Mouse (Mus musculus) urinary bladder, adult 2 months (tissue): ENCODE results near the gene Ints13. TPM values are rescaled to one million over a fixed set of nuclear protein-coding genes. Genes with fewer than 3 reads are reported as not detected.

Source experiments
- DNase-seq: peaks from one replicate; pipeline ENCODE4 v3.0.0; 2022; ENCODE audit warnings: low spot score
- polyA plus RNA-seq: library from polyadenylated mRNA; depleted of rRNA; stranded (reverse); fragments of >200 nt; gene quantifications from 2 replicates; pipeline ENCODE4 v1.2.3, GENCODE M21; 2012

Ints13 gene
- polyA plus RNA-seq, 1 experiment, result 54.4 TPM

DNA sequence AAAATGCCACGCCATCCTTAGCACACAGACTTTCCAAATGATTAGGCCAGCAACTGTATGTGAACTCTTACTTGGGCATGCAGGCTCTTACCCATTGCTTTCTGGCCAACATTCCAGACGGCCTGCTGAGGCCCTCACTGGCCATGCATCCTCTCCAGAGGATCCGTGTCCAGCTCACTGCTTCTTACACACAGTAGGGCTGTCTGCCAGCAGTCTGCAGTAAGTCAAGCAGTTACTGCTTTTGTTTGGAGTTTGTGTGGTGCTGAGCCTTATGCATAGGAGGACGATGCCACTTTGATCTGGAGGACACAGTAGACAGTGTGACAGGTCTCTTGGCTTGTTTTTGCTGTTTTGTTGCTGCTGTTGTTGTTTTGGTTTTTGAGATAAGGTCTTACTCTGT lies 39.0 kb downstream of the Ints13 start:
- DNase-seq, result no peak

- no peak for DNase-seq
Observed at GRCm38 (mm10) chr6:146538071-146538470, 39.6 kb downstream of the Ints13 start.

GRCm38 (mm10) chr6:146537111-146537510 lies 40.5 kb downstream of the Ints13 start:
- no peak for DNase-seq

GRCm38 (mm10) chr6:146535501-146535900 lies 42.1 kb downstream of the Ints13 start:
- no peak for DNase-seq

DNA sequence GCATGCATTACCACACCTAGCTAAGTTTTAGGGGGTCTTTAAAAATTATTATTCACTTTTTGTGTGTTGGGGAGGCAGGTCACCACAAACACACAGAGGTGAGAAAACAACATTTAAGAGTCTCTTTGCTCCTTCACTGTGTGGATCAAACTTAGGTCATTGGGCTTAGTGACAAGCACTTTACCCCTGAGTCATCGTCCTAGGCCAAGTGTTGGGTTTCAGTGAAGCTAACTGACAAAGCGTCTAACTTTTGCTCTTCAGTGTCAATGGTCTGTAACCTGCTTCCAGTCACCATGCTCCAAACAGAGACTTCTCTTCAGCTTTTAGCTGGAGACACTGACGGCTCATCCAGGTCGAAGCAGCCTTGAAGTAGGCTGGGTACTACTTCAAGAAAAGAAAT lies 44.5 kb downstream of the Ints13 start:
- no peak for DNase-seq

DNA sequence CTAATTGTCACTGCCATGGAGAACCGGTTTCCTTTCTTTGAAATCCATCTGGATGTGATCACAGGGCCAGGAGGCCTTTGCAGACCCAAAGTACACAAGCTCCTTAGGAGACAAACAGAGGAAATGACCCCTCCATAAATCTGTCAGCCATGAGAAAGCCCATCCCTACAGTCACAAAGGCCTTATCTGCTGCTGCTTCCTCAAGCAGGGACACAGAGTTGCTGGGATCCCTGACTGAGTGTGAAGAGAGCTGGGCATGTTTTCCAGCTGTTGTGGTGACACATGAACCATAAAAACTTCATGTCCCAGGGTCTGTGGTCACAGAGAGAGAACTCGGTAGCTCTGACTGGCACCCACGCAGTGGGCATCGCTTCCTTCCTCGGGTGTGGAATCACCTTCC lies 46.9 kb downstream of the Ints13 start:
- DNase-seq, result no peak

- no peak for DNase-seq
Observed at GRCm38 (mm10) chr6:146530363-146530762, 47.3 kb downstream of the Ints13 start.

DNA sequence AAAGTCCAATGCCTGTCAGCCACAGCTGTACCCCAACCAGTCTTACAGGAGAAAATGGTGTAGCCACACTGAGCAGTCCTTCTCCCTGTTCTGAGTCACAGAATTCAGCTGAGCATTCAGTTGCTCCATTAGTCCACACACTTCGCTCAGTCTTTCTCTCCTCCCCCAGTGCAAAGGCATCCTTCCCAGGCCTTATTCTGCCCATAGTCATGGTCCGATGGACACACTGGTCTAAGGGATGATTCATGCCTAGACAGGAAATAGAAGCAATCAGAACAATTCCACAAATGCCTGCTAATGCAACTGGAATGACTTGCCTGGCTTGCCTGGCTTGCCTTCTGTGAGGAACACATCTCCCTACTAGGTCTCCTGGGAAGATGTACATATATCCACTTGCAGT lies 50.1 kb downstream of the Ints13 start:
- no peak for DNase-seq

DNA sequence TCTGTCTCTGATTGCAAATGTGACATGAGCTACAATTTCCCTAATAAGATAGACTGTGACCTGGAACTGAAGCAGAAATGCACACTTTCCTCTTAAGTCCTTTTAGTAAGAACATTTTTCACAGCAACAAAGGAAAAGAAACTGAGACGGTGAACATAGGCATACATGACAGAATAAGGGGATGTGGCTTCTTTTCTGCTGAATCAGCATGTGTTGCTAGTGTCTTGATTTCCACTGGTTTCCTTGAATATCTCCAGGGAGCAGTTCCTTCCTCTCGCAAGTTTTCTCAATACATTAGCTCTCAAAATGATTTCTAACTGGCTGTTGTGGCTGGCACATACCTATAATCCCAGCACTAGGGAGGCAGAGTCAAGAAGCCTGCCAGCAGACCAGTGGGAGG lies 52.1 kb downstream of the Ints13 start:
- DNase-seq, result no peak

DNA sequence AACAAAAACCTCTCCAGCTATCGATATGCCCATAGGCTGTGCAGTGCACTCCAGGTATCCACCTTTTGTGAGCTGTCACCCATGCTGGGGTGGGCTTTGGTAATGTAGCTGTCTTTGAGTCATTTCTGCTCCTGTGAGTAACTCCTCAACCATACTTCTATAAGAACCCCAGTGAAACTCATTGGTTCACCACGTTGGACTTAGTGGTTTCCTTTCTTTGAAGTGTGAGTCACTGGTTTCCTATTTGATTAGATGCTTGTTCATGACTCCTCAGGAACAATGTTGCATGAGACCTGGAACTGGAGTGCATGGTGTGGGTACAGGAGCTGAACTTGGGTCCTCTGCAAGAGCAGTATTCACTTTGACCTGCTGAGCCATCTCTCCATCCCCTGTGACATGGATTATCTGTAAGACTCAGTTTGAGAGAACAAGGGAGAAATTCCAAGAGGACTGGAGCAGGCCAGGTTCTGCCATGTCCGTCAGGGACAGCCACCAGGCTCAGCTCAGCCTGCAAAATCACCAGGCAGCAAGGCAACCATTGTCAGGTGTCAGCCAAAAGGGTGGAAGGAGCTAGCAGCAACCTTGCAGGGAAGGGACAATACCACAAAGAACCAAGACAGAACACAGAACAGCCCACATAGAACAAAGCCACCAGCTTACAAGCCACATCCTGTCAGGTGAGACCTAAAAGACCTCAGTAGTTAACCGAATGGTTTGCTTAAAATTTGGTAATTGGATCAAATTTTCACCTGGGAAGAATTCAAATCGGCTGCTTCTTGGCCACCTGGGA lies 56.0 kb downstream of the Ints13 start:
- no peak for DNase-seq

DNA sequence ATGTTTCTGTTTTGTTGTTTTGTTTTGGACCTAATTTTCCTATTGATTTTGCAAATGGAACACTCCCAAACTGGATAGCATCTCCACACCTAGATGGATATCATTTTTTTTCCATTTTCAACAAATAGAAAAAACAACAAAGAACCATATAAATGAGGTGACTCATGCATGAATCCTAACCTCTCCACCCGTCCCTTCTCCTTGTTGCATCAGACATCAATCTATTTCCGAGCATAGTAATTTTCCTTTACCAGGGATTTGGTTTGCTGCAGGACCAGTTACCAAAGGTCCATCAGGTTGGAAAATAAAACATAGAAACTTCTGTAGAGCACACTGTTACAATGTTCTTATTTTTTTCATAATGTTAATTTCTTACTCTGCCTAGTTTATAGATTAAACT lies 58.6 kb downstream of the Ints13 start:
- DNase-seq, result no peak

DNA sequence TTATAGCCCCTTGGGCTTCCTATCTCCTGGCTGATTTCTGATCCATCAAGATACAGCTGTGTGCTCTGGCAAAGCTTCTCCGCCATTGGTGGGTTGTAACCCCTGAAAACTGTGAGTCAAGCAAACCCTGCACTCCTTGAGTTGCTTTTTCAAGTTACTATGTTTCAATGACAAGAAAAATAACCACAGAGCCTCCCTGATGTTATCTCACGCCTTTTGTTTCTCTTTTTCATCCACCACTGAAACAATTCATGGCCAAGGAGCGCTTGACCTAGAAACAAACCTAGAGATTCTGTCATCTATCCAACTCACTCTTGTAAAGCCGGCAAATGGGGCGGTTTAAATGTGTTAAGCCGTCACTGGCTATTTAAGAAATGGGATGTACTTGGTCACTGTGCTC lies 61.7 kb downstream of the Ints13 start:
- DNase-seq, result no peak

- DNase-seq, result no peak
Observed at GRCm38 (mm10) chr6:146514531-146514948, 63.1 kb downstream of the Ints13 start.

GRCm38 (mm10) chr6:146513899-146514298 lies 63.7 kb downstream of the Ints13 start:
- no peak for DNase-seq

- DNase-seq, result no peak
Observed at GRCm38 (mm10) chr6:146513384-146513783, 64.3 kb downstream of the Ints13 start.

- DNase-seq, result no peak
Observed at GRCm38 (mm10) chr6:146511511-146511910, 66.1 kb downstream of the Ints13 start.

- no peak for DNase-seq
Observed at GRCm38 (mm10) chr6:146509891-146510290, 67.7 kb downstream of the Ints13 start.

GRCm38 (mm10) chr6:146504459-146504858 lies 73.2 kb downstream of the Ints13 start:
- no peak for DNase-seq

DNA sequence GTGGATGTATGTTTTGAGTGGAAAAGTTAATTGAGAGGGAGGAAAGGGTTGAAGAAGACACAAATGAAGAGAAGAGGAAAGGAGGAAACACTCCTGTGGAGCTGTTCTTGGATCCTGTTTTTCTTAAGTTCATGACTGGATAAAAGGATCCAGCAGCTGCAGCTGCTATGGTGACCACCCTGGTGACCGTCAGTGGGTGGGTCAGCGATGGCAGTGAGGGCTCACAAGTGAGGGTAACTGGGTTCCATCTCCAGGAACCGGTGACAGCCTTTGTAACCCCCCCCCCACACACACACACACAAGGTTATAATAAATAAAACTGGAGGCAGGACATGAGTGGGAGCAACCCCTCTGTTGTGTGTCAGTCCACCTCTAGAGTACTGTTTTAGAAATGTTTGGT lies 74.8 kb downstream of the Ints13 start:
- DNase-seq, result no peak

DNA sequence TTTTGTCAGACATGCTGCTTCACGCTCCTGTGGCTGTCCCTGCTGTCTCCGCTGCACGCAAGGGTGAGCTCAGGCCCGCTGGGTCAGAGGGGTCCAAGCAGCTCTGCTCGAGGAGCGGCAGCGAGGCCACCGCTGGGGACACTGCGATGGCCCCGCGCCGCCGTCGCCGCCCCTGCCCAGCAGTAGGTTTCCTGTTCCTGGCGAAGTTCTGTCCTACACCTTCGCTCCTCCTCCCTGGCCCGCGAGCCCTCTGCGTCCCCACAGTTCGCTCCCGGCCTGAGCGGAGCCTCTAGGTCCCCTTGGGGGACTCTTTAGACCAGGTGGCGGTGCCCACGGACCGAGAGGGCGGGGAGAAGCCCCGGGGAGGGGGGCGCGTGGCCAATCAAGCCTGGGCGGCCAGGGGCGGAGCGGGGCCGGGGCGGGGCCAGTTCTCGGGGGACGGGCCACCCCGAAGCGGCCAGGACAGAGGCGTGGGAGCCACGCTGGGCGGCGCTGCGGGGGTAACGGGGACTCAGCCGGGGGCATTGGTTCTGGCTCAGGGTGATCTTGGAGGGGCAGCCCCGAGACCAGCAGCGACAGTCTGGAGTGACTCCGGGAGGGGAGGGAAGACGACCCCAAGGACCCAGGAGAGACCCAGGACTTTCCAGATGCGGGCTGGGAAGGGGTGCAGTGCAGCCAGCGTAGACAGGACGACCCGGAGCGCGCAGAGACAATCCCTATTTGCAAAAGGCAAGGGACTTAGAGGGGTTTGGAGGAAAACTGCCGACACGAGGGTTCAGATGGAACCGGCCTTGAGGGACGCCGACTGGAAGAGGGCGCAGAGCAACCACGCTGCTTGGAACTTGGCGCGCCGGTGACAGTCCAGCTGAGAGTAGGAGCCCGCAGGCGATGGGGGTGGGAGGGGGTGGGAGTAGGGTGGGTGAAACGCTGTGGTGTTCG lies 75.5 kb downstream of the Ints13 start, which contains the start of gene Itpr2:
Itpr2 (minus strand) TSS at position 358 of the 939 bp plus-strand sequence.
- peak; percentile 77 for DNase-seq

- DNase-seq, result no peak
Observed at GRCm38 (mm10) chr6:146501316-146501865, 76.2 kb downstream of the Ints13 start.

DNA sequence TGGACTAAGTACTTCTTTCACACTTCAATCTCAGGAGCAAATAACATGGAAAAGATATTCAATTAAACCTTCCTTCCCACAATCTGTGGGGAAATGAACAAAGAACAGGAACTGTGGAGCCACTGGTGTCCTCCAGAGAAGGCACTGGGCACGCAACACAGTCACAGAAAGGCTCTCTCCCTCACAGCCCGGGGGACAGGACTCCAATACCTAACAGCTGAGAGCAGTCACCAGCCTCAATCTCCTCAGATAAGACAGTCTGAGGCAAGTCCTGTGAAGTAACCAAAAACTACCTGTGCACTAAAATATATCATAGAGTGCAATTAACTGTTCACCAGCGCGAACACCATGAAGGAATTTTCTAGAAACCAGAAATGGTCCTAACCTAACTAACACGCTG lies 76.9 kb downstream of the Ints13 start:
- no peak for DNase-seq
